Mouse (Mus musculus) heart, postnatal 0 days (tissue): ENCODE measurements around the gene Cyfip2. TPM values are rescaled to one million over a fixed set of nuclear protein-coding genes. Genes with fewer than 3 reads are reported as not detected.

Experiments used
- ATAC-seq: fragments of 200-750 bp; cut with Nextera tagmentation; 2 replicates; pipeline ENCODE4 v1.8.0; 2017; ENCODE audit warnings: low read depth, moderate number of reproducible peaks, moderate library complexity; ENCODE audit not compliant: insufficient read depth
- DNase-seq: peaks from one replicate; pipeline ENCODE4 v3.0.0-alpha.2; 2016; ENCODE audit warnings: low spot score
- H3K27ac ChIP-seq: fragments of 300-500 bp; sonication (generic); 2 replicates; pipeline ENCODE4 v1.5.1; 2014; ENCODE audit warnings: low read depth, mild to moderate bottlenecking
- H3K27me3 ChIP-seq: fragments of 300-500 bp; sonication (generic); 2 replicates; pipeline ENCODE4 v1.6.1; 2014; ENCODE audit warnings: low read length, mixed read lengths; ENCODE audit not compliant: control insufficient read depth, insufficient read depth
- H3K36me3 ChIP-seq: fragments of 300-500 bp; sonication (generic); replicated peaks from 2 replicates; pipeline ENCODE4 v1.6.1; 2014; ENCODE audit warnings: low read length, mixed read lengths; ENCODE audit not compliant: control insufficient read depth, insufficient read depth
- H3K4me1 ChIP-seq: fragments of 300-500 bp; sonication (generic); 2 replicates; pipeline ENCODE4 v1.6.1; 2014; ENCODE audit warnings: antibody characterized with exemption; ENCODE audit not compliant: control insufficient read depth, insufficient read depth
- H3K4me2 ChIP-seq: fragments of 300-500 bp; sonication (generic); 2 replicates; pipeline ENCODE4 v1.6.1; 2014; ENCODE audit warnings: low read depth, mild to moderate bottlenecking, low read length, moderate library complexity
- H3K4me3 ChIP-seq: fragments of 300-500 bp; sonication (generic); 2 replicates; pipeline ENCODE4 v1.5.1; 2014; ENCODE audit warnings: low read depth, low read length
- H3K9ac ChIP-seq: fragments of 300-500 bp; sonication (generic); replicated peaks from 2 replicates; pipeline ENCODE4 v1.6.1; 2014; ENCODE audit warnings: low read depth, low read length, mixed read lengths
- H3K9me3 ChIP-seq: fragments of 300-500 bp; sonication (generic); replicated peaks from 2 replicates; pipeline ENCODE4 v1.6.1; 2016; ENCODE audit warnings: low read length; ENCODE audit not compliant: control insufficient read depth
- CTCF ChIP-seq: IDR thresholded peaks from 2 replicates; pipeline ENCODE4 v1.5.1; 2016; ENCODE audit warnings: antibody characterized with exemption, control low read depth, low read depth
- EP300 ChIP-seq: IDR thresholded peaks from 2 replicates; pipeline ENCODE4 v1.6.1; 2016; ENCODE audit warnings: antibody characterized with exemption, low read depth
- WGBS: fragments of 180-500 bp; shearing (Covaris S2); extraction: QIAGEN DNeasy Blood & Tissue Kit; methylation state at CpG from one replicate; pipeline ENCODE4 v1.1.7; 2014; 5-methylcytosine and 5-hydroxymethylcytosine counted together
- polyA plus RNA-seq: library from polyadenylated mRNA; unstranded; fragments of >200 nt; fragmentation: Nextera tagmentation; extraction: Ambion mirVana; gene quantifications from 2 replicates; pipeline ENCODE4 v1.2.1, GENCODE M21; 2015
- total RNA-seq: library from RNA; depleted of rRNA; stranded (reverse); fragments of >200 nt; gene quantifications from 2 replicates; pipeline ENCODE4 v1.2.3, GENCODE M21; 2014; ENCODE audit warnings: low replicate concordance; rRNA removed

The Cyfip2 gene
- 15.6 and 22.4 TPM in 2 replicates for total RNA-seq
- 6.0 and 6.3 TPM in 2 replicates for polyA plus RNA-seq

DNA sequence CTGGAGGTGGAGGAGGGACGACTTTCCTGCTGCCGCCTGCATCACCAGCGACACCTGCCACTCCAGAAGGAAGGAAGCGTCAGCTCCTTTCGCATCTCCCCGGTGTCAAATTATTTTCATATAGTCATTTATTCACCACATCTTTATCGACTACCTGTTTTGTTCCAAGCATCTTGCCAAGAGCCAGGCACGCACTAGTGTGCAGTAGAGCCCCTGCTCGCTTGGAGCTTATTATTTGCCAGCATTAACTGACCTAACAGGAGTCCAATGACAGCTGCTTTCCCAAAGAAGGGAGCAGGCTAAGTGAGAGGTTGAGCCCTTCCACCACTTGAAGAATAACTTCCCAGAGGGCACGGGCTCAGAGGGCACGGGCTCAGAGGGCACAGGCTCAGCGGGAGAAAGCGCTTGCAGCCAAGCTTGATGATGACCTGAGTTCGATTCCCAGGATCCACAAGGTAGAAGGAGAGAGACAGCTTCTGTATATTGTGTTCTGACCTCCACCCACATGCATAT is at the start of gene Cyfip2:
TSS of gene Cyfip2 (minus strand) at position 337 of the 513 bp plus-strand sequence.
- peak; percentile 69 for ATAC-seq
- DNase-seq = peak; percentile 45
- no peaks in the 10 kb centered on the region for H3K36me3 ChIP-seq
- H3K4me3 ChIP-seq = peak within 1 kb of the TSS; percentile 88
- H3K9me3 ChIP-seq = no peaks in the 10 kb centered on the region
- H3K27ac ChIP-seq = peak within 1 kb of the TSS; percentile 75
- H3K4me1 ChIP-seq = peaks cover 15% of the 10 kb centered on the region; the same call in 1 of the 2 replicates
- WGBS = 9% methylated on average over 14 of the region's 14 CpGs
- H3K4me2 ChIP-seq = peak within 1 kb of the TSS; percentile 97
- no peak for TF ChIP-seq EP300
- no peak for TF ChIP-seq CTCF
- H3K9ac ChIP-seq = peak within 1 kb of the TSS; percentile 59
- peaks cover 3% of the 10 kb centered on the region; the same call in 1 of the 2 replicates for H3K27me3 ChIP-seq

DNA sequence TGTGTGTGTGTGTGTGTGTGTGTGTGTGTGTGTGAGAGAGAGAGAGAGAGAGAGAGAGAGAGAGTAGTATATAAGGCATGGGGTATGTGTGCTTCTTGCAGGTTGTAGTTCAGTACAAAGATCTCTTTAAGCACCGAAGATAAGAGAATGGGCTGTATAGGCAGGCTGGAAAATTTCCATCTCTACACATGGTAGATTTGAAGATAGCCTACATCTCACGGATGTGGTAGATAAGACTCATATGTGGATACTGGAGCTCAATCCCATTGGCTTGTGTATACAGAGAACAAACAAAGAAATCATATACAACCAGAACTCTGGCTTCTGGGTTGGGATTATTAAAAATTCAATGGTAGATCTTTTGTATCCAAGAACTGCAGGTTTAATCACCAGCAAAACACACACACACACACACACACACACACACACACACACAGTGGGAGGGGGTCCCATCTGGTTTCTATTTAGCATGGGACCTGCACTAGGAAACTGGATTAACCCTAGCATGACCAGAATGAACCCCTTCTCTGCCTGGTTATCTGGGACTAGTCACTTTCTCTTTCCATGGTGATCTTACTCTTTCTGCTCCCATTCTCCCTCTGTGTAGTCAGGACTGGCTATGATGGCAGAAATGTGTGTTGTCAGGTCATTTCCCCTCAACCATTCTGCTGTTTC is 48.5 kb upstream of the Cyfip2 start:
- WGBS = 63% methylated on average over 2 of the region's 2 CpGs
- Histone ChIP-seq H3K4me1 (no peaks in the 10 kb centered on the region), H3K9me3 (no peaks in the 10 kb centered on the region), H3K27ac (no peak overlapping the region), H3K27me3 (no peaks in the 10 kb centered on the region), H3K36me3 (no peaks in the 10 kb centered on the region), H3K9ac (no peak overlapping the region), H3K4me3 (no peak overlapping the region), H3K4me2 (no peak overlapping the region)
- TF ChIP-seq EP300 (no peak), CTCF (no peak)
- DNase-seq (no peak), ATAC-seq (no peak)

DNA sequence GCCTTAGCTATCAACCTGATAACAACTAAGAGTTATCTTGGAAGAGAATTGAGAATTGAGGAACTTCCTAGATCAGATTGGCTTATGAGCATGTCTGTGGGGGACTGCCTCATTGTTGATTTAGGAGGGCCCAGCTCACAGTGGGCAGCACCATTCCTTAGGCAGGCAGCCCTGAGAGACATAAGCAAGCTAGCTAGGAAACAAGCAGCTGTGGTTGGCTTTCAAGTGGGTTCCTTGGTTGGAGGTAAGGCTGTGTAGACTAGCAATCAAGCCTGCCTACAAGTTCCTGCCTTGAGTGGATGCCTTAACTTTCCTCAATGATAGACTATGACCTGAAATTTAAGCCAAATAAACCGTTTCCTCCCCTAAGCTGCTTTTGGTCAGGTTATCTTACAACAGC is 45.7 kb upstream of the Cyfip2 start:
- no peak for TF ChIP-seq CTCF
- Histone ChIP-seq H3K9me3 (no peaks in the 10 kb centered on the region), H3K27me3 (no peaks in the 10 kb centered on the region), H3K4me3 (no peak overlapping the region), H3K36me3 (no peaks in the 10 kb centered on the region), H3K4me1 (no peaks in the 10 kb centered on the region), H3K4me2 (no peak overlapping the region), H3K9ac (no peak overlapping the region), H3K27ac (no peak overlapping the region)
- WGBS = 52% methylated on average over 1 of the region's 1 CpGs
- DNase-seq (no peak), ATAC-seq (no peak)

DNA sequence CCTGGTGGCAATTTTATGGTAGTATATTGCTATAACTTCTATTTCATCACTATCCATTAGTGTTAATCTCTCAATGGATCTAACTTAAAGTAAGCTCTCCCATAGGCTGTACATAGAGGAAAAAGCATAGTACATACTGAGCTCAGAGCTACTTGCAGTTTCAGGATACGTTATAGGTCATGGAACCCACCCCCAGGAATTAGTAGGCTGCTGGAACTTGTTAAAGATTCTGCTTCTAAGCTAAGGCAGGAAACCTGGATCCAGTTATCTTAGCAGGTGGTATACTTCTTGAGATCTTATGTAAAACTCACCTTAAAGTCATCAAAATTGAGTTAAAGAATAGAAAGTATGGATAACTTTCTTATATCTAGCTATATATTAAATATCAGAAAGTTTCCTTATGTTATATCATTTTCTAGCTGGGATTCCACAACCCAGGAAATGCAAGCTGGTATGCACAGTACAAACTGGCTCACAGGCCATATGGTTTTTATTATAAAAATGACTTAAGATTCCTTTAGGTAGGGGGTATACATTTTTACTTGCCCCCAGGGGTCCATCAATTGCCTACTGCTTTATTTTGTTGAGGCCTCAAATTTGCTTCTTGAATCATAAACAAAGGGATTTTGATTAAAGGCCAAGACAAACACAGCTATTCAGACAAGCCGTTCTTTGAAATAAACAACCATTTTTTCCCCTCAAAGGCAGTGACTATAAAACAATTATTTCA is 37.2 kb upstream of the Cyfip2 start:
- Histone ChIP-seq H3K36me3 (no peaks in the 10 kb centered on the region), H3K4me2 (no peak overlapping the region), H3K9ac (no peak overlapping the region), H3K4me3 (no peak overlapping the region), H3K27ac (no peak overlapping the region), H3K27me3 (no peaks in the 10 kb centered on the region), H3K4me1 (no peaks in the 10 kb centered on the region), H3K9me3 (no peaks in the 10 kb centered on the region)
- DNase-seq (no peak), ATAC-seq (no peak)
- WGBS = 68% methylated on average over 2 of the region's 2 CpGs
- no peak for TF ChIP-seq CTCF
- no peak for TF ChIP-seq EP300

DNA sequence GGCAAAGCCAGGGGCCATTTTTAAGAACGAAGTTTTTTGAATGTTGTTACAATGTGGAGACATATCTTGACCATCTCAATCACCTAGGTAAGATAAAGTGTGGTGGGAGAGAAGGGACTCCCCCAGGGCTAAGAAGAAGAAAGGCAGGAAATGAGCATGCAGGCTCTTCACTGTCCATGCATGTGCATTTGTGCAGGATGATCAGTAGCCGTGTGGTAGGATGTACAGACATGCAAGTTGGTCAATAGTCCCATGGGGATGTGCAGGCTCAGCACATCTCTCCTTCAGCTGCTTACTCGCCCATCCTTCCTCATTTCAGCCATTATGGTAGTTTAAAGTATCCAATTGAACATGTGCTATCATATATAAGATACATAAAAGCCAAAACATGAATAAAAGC is 35.8 kb upstream of the Cyfip2 start:
- no peaks in the 10 kb centered on the region for H3K36me3 ChIP-seq
- H3K9ac ChIP-seq = no peak overlapping the region
- H3K27ac ChIP-seq = no peak overlapping the region
- H3K9me3 ChIP-seq = no peaks in the 10 kb centered on the region
- H3K27me3 ChIP-seq = no peaks in the 10 kb centered on the region
- H3K4me2 ChIP-seq = no peak overlapping the region
- DNase-seq (no peak), ATAC-seq (no peak)
- H3K4me1 ChIP-seq = no peaks in the 10 kb centered on the region
- TF ChIP-seq EP300 = no peak
- TF ChIP-seq CTCF = no peak
- whole genome bisulfite sequencing = 79% methylated on average over 3 of the region's 3 CpGs
- no peak overlapping the region for H3K4me3 ChIP-seq
